Comparison of ENCODE assay signal across 32 mouse cellular contexts in genomic region chr13:54137756-54138410, GRCm38 (mm10). TPM values are rescaled to one million over a fixed set of nuclear protein-coding genes. Genes with fewer than 3 reads are reported as not detected.
DNase-seq lines count a peak whose midpoint lies in the region; ATAC-seq lines count a peak whose summit lies in the region.
"Had no signal": no experiment of that assay in that cellular context is flagged by ENCODE, and none has a peak within 500 bp of the region (broad histone marks: within the 10 kb centered on the region; RNA-seq: fewer than 3 reads in every experiment).

No protein-coding gene starts in this region.

- 0 out of 2 replicates have a peak, but pooled peaks cover 2% of the 10 kb centered on the region for H3K9me3 ChIP-seq in embryonic facial prominence, embryonic 14.5 days (ENCODE audit: control insufficient read depth, low read length)
- no peaks in the 10 kb centered on the region; the same call in 1 of the 2 replicates for H3K9me3 ChIP-seq in embryonic facial prominence, embryonic 10.5 days
- H3K9me3 ChIP-seq: embryonic facial prominence, embryonic 13.5 days; hindbrain, embryonic 10.5 days; hindbrain, embryonic 15.5 days; kidney, embryonic 15.5 days; limb, embryonic 12.5 days; liver, embryonic 15.5 days; midbrain, embryonic 10.5 days had no signal

- H3K4me3 ChIP-seq in embryonic facial prominence, embryonic 14.5 days (ENCODE audit: low read depth, low read length) = no peak overlapping the region
- no peak overlapping the region for H3K4me3 ChIP-seq in embryonic facial prominence, embryonic 10.5 days
- H3K4me3 ChIP-seq: embryonic facial prominence, embryonic 13.5 days; forebrain, embryonic 13.5 days; heart, adult 2 months; heart, embryonic 13.5 days; hindbrain, embryonic 10.5 days; hindbrain, embryonic 15.5 days; kidney, embryonic 15.5 days; layer of hippocampus, adult 2 months; limb, embryonic 12.5 days; liver, embryonic 15.5 days; midbrain, embryonic 10.5 days; myocyte; neural tube, embryonic 13.5 days had no signal

- 79% methylated on average over 9 of the region's 9 CpGs for WGBS in embryonic facial prominence, embryonic 14.5 days
- 84% methylated on average over 9 of the region's 9 CpGs for WGBS in embryonic facial prominence, embryonic 10.5 days

- ATAC-seq in embryonic facial prominence, embryonic 14.5 days (ENCODE audit: low read depth) = no peak
- ATAC-seq: forebrain, embryonic 13.5 days; inflammation-experienced regulatory T-cells, adult 6 months had no signal

- H3K36me3 ChIP-seq in embryonic facial prominence, embryonic 14.5 days (ENCODE audit: control insufficient read depth, insufficient read depth, low read length) = no peaks in the 10 kb centered on the region
- no peaks in the 10 kb centered on the region for H3K36me3 ChIP-seq in embryonic facial prominence, embryonic 10.5 days (replicated peaks)
- H3K36me3 ChIP-seq: embryonic facial prominence, embryonic 13.5 days; heart, embryonic 13.5 days; hindbrain, embryonic 10.5 days; hindbrain, embryonic 15.5 days; kidney, embryonic 15.5 days; limb, embryonic 12.5 days; liver, embryonic 15.5 days; midbrain, embryonic 10.5 days; neural tube, embryonic 13.5 days had no signal

- no peak overlapping the region for H3K9ac ChIP-seq in embryonic facial prominence, embryonic 14.5 days (ENCODE audit: low read depth, low read length)
- H3K9ac ChIP-seq: embryonic facial prominence, embryonic 13.5 days; forebrain, embryonic 13.5 days; heart, embryonic 13.5 days; hindbrain, embryonic 15.5 days; kidney, embryonic 15.5 days; limb, embryonic 12.5 days; liver, embryonic 15.5 days; lung, embryonic 14.5 days; neural tube, embryonic 13.5 days had no signal

- no peak overlapping the region for H3K27ac ChIP-seq in embryonic facial prominence, embryonic 14.5 days (replicated peaks; ENCODE audit: low read depth, low read length)
- H3K27ac ChIP-seq in embryonic facial prominence, embryonic 10.5 days (replicated peaks) = no peak overlapping the region
- H3K27ac ChIP-seq: embryonic facial prominence, embryonic 13.5 days; forebrain, embryonic 13.5 days; heart, adult 2 months; heart, embryonic 13.5 days; hindbrain, embryonic 10.5 days; hindbrain, embryonic 15.5 days; kidney, embryonic 15.5 days; layer of hippocampus, adult 2 months; limb, embryonic 12.5 days; liver, embryonic 15.5 days; midbrain, embryonic 10.5 days; neural tube, embryonic 13.5 days had no signal

- no peak overlapping the region for H3K4me2 ChIP-seq in embryonic facial prominence, embryonic 14.5 days (ENCODE audit: low read depth, low read length)
- H3K4me2 ChIP-seq: embryonic facial prominence, embryonic 13.5 days; forebrain, embryonic 13.5 days; heart, embryonic 13.5 days; hindbrain, embryonic 15.5 days; kidney, embryonic 15.5 days; limb, embryonic 12.5 days; liver, embryonic 15.5 days; lung, embryonic 14.5 days; neural tube, embryonic 13.5 days had no signal

- H3K27me3 ChIP-seq in embryonic facial prominence, embryonic 14.5 days (replicated peaks; ENCODE audit: control insufficient read depth, insufficient read depth, low read length) = no peaks in the 10 kb centered on the region
- no peaks in the 10 kb centered on the region for H3K27me3 ChIP-seq in embryonic facial prominence, embryonic 10.5 days (replicated peaks; ENCODE audit: low read depth, poor library complexity, severe bottlenecking)
- H3K27me3 ChIP-seq: embryonic facial prominence, embryonic 13.5 days; forebrain, embryonic 13.5 days; hindbrain, embryonic 15.5 days; kidney, embryonic 15.5 days; limb, embryonic 12.5 days; liver, embryonic 15.5 days; neural tube, embryonic 13.5 days had no signal

- DNase-seq in embryonic facial prominence, embryonic 14.5 days (ENCODE audit: low spot score) = peak; percentile 47
- DNase-seq in embryonic facial prominence, embryonic 10.5 days (ENCODE audit: low spot score) = no peak
- peak; percentile 9 to 24 for DNase-seq in layer of hippocampus, postnatal 14 days (ENCODE audit: low spot score in 2 of 2)
- DNase-seq in layer of hippocampus, adult 11-12 months (ENCODE audit: low spot score) = no peak
- peak; percentile 62 to 76 for DNase-seq in right cerebral cortex, postnatal 10 days (ENCODE audit: low spot score in 2 of 2)
- no peak for DNase-seq in right cerebral cortex, postnatal 25 days
- peak; percentile 55 for DNase-seq in gastrocnemius, postnatal 25 days
- DNase-seq in kidney, adult 11 months = no peak
- DNase-seq: cerebellum, adult 11 months; cerebellum, adult 9-10 months; cerebellum, postnatal 36 days; embryo, embryonic 11 days; heart, adult 2 months; kidney, adult 18-20 months; kidney, postnatal 25 days; lung, embryonic 14.5 days; lung, postnatal 14 days; thymus, postnatal 4 days had no signal

- no peaks in the 10 kb centered on the region for H3K4me1 ChIP-seq in embryonic facial prominence, embryonic 14.5 days (ENCODE audit: control insufficient read depth, insufficient read depth, low read length)
- no peaks in the 10 kb centered on the region for H3K4me1 ChIP-seq in embryonic facial prominence, embryonic 10.5 days
- H3K4me1 ChIP-seq: embryonic facial prominence, embryonic 13.5 days; forebrain, embryonic 13.5 days; heart, embryonic 13.5 days; hindbrain, embryonic 10.5 days; hindbrain, embryonic 15.5 days; kidney, embryonic 15.5 days; limb, embryonic 12.5 days; liver, embryonic 15.5 days; neural tube, embryonic 13.5 days had no signal

RNA-seq across cellular contexts. Expression of gene Hrh2, which starts 54.0 kb away (rescaled TPM):
- 0.12 and 0.31 TPM in 2 replicates for polyA plus RNA-seq in embryonic facial prominence, embryonic 14.5 days (2014; fragmentation: Nextera tagmentation; extraction: Ambion mirVana)
- polyA plus RNA-seq in embryonic facial prominence, embryonic 10.5 days (2016; fragmentation: Nextera tagmentation; extraction: Ambion mirVana) = not detected in 2 replicates
- 1 to 10 TPM; 4.8 to 5.7 TPM for total RNA-seq in layer of hippocampus, postnatal 14 days (2021)
- not detected for total RNA-seq in gastrocnemius, postnatal 25 days (2021)
- total RNA-seq: MEL had no signal
- polyA plus RNA-seq: embryonic facial prominence, embryonic 13.5 days; kidney, embryonic 15.5 days; limb, embryonic 12.5 days; lung, embryonic 14.5 days; myocyte had no signal

Comparison
In these comparisons a context has a peak if more than half of its experiments do, and no peak if none do; other contexts are left out.
1. DNase-seq: peak in embryonic facial prominence, embryonic 14.5 days (single experiment), layer of hippocampus, postnatal 14 days (2 of 2), right cerebral cortex, postnatal 10 days (2 of 2) and gastrocnemius, postnatal 25 days (single experiment); none in embryonic facial prominence, embryonic 10.5 days (single experiment), layer of hippocampus, adult 11-12 months (single experiment), right cerebral cortex, postnatal 25 days (single experiment) and kidney, adult 11 months (single experiment).
2. RNA of gene Hrh2, which starts 54.0 kb away (total RNA-seq): 4.8 to 5.7 TPM in layer of hippocampus, postnatal 14 days; not detected in gastrocnemius, postnatal 25 days; every median in the first group is over 4 times any median in the second.